Mouse (Mus musculus): ENCODE results near the gene March4. TPM values are rescaled to one million over a fixed set of nuclear protein-coding genes. Genes with fewer than 3 reads are reported as not detected.

Gene March4
- polyA plus RNA-seq, 2 experiments from 2014 or later, result not detected

DNA sequence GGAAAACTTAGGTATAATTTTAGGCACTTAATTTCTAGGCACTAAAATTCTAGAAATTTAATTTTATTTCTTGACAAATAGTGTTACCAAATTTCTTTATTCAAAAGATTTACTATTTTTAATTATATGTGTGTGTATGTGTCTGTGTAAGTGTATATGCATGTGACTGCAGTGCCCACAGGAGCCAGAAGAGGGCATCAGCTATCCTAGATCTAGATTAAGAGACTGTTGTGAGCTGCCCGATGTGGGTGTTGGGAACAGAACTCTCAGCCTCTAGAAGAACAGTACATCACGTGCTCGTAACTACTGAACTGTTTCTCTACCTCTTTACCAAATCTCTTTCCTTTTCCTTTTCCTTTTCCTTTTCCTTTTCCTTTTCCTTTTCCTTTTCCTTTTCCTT is 156.2 kb downstream of the March4 start:
- ATAC-seq, result no peak

- ATAC-seq, result no peak
Observed at GRCm38 (mm10) chr1:72379752-72380353, 156.9 kb downstream of the March4 start.

DNA sequence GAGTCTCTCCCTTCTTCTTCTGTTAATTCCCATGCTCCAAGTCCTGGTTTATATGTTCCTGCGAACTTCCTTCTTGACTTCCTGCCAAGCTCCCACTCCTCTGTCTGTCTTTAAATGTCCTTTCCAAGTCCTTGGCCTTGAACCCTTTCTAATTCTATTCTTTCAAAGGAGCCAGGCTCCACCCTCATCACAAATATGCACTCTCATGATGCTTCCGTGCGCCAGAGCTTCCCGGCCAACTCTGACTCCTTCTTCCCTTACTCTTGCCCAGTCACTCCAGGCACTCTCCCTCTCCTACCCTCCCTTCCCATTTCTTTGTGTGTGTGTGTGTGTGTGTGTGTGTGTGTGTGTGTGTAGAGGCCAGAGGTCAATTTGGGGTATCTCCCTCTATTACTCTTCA is 158.6 kb downstream of the March4 start:
- no peak for ATAC-seq

Other genes starting within 250 kb of the March4 start
- gene Xrcc5, start 229.5 kb downstream of the March4 start, polyA plus RNA-seq (2017; shearing (Covaris generic)), result 10 to 100 TPM; 28.3 to 31.8 TPM
- 10 to 100 TPM; 13.7 to 15.9 TPM for gene Smarcal1, start 46.3 kb upstream of the March4 start, polyA plus RNA-seq (2017; shearing (Covaris generic))
- not detected for gene Ankar, start 163.6 kb upstream of the March4 start, polyA plus RNA-seq (2017; shearing (Covaris generic))
- 1,000 to 10,000 TPM; 2,620 to 2,910 TPM for gene Rpl37a, start 174.4 kb upstream of the March4 start, polyA plus RNA-seq (2017; shearing (Covaris generic))

Measured in activated CD4-positive, CD25-positive, alpha-beta regulatory T cell, adult 4 months (primary cell).